Mouse (Mus musculus) erythroblast, embryonic 14.5 days (primary cell): ENCODE data around the gene Vmn1r1. TPM values are rescaled to one million over a fixed set of nuclear protein-coding genes. Genes with fewer than 3 reads are reported as not detected.

ENCODE experiments used
- H3K27me3 ChIP-seq: 2 replicates; pipeline ENCODE4 v1.6.1; 2012; ENCODE audit warnings: inconsistent platforms; ENCODE audit not compliant: control insufficient read depth
- H3K36me3 ChIP-seq: 2 replicates; pipeline ENCODE4 v1.6.1; 2012; ENCODE audit warnings: mild to moderate bottlenecking, inconsistent platforms; ENCODE audit not compliant: control insufficient read depth
- H3K4me1 ChIP-seq: 2 replicates; pipeline ENCODE4 v1.6.1; 2012; ENCODE audit warnings: inconsistent platforms; ENCODE audit not compliant: control insufficient read depth
- H3K4me3 ChIP-seq: replicated peaks from 2 replicates; pipeline ENCODE3; 2012; ENCODE audit warnings: moderate library complexity, mild to moderate bottlenecking, inconsistent platforms
- H3K9me3 ChIP-seq: 2 replicates; pipeline ENCODE4 v1.6.1; 2012; ENCODE audit warnings: low read length, inconsistent platforms, mixed read lengths; ENCODE audit not compliant: control insufficient read depth
- GATA1 ChIP-seq: IDR thresholded peaks from 2 replicates; pipeline ENCODE4 v1.6.1; 2012; ENCODE audit warnings: low read length, inconsistent platforms, mixed read lengths
- TAL1 ChIP-seq: IDR thresholded peaks from 3 replicates; pipeline ENCODE4 v1.6.1; 2012; ENCODE audit warnings: low read length, inconsistent platforms, mixed read lengths
- polyA plus RNA-seq: library from polyadenylated mRNA; stranded (reverse); fragments of >175 nt; gene quantifications from 2 replicates; pipeline ENCODE4 v1.2.3, GENCODE M21; 2012

Gene Vmn1r1
- polyA plus RNA-seq, 1 experiment: not detected

- TF ChIP-seq GATA1 (no peak), TAL1 (no peak)
- no peaks in the 10 kb centered on the region for H3K27me3 ChIP-seq
- no peaks in the 10 kb centered on the region for H3K9me3 ChIP-seq
Measured at GRCm38 (mm10) chr1:182162951-182163350, 1.3 kb downstream of the Vmn1r1 start.

DNA sequence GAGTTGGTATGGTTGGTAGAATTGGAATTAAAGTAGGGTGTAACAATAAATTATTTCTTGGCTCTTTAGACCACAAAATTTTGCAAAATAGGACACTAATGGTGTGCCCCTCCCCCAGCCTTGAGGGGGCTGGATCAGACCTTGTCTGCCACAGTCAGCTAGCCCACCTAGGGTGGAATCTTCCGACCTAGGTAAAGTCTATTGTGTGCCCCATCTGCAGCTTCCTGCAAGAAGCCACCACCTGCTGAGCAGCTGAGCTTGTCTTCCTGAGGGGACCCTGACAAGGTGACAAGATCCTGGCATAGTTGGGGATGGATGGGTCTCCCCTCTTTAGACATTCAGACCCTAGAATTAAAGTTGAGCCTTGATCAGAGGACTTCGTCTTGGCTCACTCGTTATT is 4.7 kb downstream of the Vmn1r1 start:
- Histone ChIP-seq H3K27me3 (no peaks in the 10 kb centered on the region), H3K4me1 (no peaks in the 10 kb centered on the region), H3K4me3 (no peak overlapping the region), H3K36me3 (no peaks in the 10 kb centered on the region), H3K9me3 (no peaks in the 10 kb centered on the region)
- TF ChIP-seq GATA1 (no peak), TAL1 (no peak)

More at GRCm38 (mm10) chr1:182162951-182163350, 1.3 kb downstream of the Vmn1r1 start:
- H3K4me1 ChIP-seq: no peaks in the 10 kb centered on the region
- no peaks in the 10 kb centered on the region for H3K36me3 ChIP-seq
- no peak overlapping the region for H3K4me3 ChIP-seq

DNA sequence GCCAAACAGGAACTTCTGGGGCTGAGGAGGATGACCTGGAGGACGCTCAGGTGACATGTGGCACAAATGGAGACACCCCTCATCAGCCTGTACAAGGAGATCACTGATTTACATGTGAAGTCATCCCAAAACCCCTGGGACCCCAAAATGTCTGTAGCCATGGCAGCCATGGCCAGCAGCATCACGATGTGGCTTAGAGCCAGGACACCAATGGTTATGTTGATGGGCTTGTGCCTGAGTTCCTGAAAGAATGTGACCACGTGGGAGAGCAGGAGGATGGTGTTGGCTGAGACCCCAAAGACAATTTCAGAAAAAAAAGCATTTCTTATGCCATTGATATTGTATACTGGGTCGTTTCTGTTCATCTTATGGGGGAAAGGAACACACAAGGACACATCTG is 6.6 kb downstream of the Vmn1r1 start:
- Histone ChIP-seq H3K36me3 (no peaks in the 10 kb centered on the region), H3K27me3 (no peaks in the 10 kb centered on the region), H3K4me3 (no peak overlapping the region), H3K4me1 (no peaks in the 10 kb centered on the region), H3K9me3 (no peaks in the 10 kb centered on the region)
- no peak for TF ChIP-seq TAL1

DNA sequence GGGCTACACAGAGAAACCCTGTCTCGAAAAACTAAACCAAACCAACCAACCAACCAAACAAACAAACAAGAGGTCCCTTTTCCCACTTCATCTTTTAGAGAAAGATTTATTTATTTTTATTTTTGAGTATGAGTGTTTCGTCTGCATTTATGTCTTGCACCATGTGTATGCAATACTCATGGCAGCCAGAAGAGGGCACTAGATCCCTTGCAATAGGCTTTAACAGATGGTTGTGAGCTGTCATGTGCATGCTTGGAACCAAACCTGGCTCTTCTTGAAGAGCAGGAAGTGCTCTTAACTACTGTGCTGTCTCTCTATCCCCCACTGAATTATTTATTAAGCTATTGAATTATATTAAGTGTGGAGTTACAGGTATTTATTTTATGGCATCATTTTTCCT is 14.3 kb downstream of the Vmn1r1 start:
- no peaks in the 10 kb centered on the region for H3K36me3 ChIP-seq
- H3K27me3 ChIP-seq: no peaks in the 10 kb centered on the region
- no peak overlapping the region for H3K4me3 ChIP-seq
- H3K9me3 ChIP-seq: no peaks in the 10 kb centered on the region
- TF ChIP-seq TAL1 (no peak), GATA1 (no peak)
- H3K4me1 ChIP-seq: no peaks in the 10 kb centered on the region

DNA sequence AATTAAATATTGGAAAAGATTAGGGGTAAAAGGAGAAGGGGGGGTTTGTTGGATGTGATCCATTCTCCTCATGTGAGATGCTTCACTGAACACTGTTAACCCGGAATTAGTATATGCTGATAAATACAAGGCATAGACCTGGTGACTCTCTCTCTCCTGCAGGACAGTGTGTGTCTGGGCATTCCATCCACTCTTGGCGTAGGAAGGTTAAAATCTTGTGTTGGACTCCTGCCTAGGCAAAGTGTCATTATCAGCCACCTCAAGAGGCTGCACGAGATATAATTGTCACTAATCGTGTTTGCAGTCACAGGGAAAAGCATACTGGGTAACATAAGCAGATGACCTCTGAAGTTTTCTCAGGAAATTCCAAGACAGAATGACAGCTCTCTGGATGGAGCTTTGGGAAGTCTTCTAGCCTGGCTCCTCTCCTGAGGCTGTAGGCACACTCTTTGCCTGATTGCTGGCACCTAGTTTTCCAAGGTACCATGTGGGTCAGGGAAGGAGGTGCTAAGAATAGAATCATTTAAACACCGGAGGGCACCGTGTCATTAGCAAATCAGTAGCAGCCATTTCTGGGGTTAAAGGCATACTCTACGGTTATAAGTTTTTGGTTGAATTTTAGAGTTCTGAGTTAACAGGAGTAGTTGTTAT is 15.3 kb downstream of the Vmn1r1 start:
- no peak for TF ChIP-seq GATA1
- no peak for TF ChIP-seq TAL1
- H3K9me3 ChIP-seq: no peaks in the 10 kb centered on the region
- no peaks in the 10 kb centered on the region for H3K4me1 ChIP-seq
- no peaks in the 10 kb centered on the region for H3K36me3 ChIP-seq
- H3K4me3 ChIP-seq: no peak overlapping the region
- H3K27me3 ChIP-seq: no peaks in the 10 kb centered on the region

GRCm38 (mm10) chr1:182145546-182145945 is 18.7 kb downstream of the Vmn1r1 start:
- no peak for TF ChIP-seq GATA1
- no peak for TF ChIP-seq TAL1
- H3K4me1 ChIP-seq: no peaks in the 10 kb centered on the region
- no peaks in the 10 kb centered on the region for H3K9me3 ChIP-seq
- no peaks in the 10 kb centered on the region for H3K36me3 ChIP-seq
- H3K4me3 ChIP-seq: no peak overlapping the region
- H3K27me3 ChIP-seq: no peaks in the 10 kb centered on the region

DNA sequence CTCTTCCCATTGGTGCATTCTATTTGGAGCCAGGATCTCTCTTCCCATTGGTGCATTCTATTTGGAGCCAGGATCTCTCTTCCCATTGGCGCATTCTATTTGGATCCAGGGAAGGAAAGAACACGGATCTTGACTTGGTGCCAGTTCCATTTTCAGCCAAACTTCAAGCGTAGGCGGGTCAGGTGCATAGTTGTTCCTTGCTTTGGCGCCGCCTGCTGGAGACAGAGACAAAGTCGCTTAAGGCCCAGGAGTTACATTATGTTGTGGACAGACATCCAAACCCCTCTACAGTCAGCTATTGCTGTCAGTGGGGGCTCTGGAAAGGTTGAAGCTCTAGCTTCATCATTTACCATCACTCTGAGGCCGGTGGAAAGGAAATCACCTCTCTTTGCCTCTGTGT is 21.0 kb downstream of the Vmn1r1 start:
- Histone ChIP-seq H3K9me3 (no peaks in the 10 kb centered on the region), H3K4me3 (no peak overlapping the region), H3K4me1 (peaks cover 5% of the 10 kb centered on the region), H3K36me3 (no peaks in the 10 kb centered on the region), H3K27me3 (no peaks in the 10 kb centered on the region)
- TF ChIP-seq GATA1 (no peak), TAL1 (no peak)

DNA sequence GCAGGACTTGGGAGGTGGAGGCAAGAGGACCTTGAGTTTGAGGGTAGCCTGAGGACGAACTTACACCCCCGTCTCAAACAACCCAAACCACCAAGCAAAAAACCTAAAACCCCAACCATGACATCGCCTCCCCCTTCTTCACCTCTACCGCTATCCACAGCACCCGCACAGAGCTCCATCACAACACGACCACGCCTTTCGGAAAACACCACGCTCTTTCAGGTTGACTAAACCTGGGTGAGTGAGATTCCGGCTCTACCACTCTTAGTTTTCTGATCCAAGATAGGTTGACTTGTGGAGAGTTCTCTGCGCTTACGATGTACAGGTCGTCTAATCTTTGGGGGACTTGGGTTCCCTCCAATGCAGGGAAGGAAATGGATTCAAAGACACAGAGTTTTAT is 21.6 kb downstream of the Vmn1r1 start:
- H3K36me3 ChIP-seq: no peaks in the 10 kb centered on the region
- peaks cover 5% of the 10 kb centered on the region for H3K4me1 ChIP-seq
- no peak for TF ChIP-seq TAL1
- TF ChIP-seq GATA1: no peak

DNA sequence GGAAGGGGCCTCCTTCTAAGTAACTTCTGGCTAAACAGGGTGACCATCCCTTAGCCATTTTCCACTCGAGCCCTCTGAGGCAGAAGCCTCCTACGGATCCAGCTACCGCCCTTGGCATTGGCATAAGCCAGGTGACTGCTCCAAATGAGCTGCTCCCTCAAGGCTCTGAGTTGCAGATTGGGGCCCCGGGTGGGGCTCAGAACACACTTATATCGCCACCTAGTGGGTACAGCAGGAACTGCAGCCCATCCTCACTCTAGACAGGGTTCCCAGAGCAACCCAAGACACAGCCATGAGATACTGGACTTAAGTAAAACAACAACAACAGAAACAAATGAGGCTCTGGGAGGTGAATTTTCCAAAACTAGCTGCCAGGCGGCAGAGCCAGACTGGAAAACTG is 23.9 kb downstream of the Vmn1r1 start:
- Histone ChIP-seq H3K27me3 (no peaks in the 10 kb centered on the region), H3K36me3 (no peaks in the 10 kb centered on the region), H3K4me1 (peaks cover 5% of the 10 kb centered on the region), H3K9me3 (no peaks in the 10 kb centered on the region), H3K4me3 (no peak overlapping the region)
- no peak for TF ChIP-seq GATA1
- no peak for TF ChIP-seq TAL1

More for the DNA sequence above, 21.6 kb downstream of the Vmn1r1 start:
- Histone ChIP-seq H3K27me3 (no peaks in the 10 kb centered on the region), H3K4me3 (no peak overlapping the region), H3K9me3 (no peaks in the 10 kb centered on the region)

DNA sequence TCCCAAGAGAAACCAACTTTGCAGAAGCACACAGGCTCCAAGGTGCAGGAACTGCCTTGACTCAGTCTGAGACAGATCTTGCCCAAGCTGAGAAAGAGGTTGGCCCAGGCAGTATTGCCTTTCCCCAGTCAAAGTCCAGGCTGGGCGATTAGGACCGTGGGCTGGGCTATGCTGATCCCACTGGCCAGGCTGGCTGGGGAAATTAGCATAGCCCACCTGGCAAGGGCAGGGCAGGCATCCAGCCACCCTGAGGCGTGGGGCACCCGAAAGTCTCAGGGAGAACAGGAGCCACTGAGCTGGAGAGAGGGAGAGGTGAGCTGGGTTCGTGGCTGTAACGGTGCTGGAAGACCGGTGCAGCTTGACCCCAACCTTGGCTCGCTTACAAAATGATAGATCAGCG is 24.3 kb downstream of the Vmn1r1 start:
- Histone ChIP-seq H3K4me3 (no peak overlapping the region), H3K9me3 (no peaks in the 10 kb centered on the region), H3K36me3 (no peaks in the 10 kb centered on the region), H3K27me3 (no peaks in the 10 kb centered on the region), H3K4me1 (peaks cover 5% of the 10 kb centered on the region)
- no peak for TF ChIP-seq TAL1
